Mouse (Mus musculus) bone marrow, adult 2 months (tissue): ENCODE measurements around the gene Phxr2.
A peak's percentile ranks its signal among the peaks of the same experiment; 100 is the strongest.

Source experiments
- CTCF ChIP-seq: fragments of 200-500 bp; IDR thresholded peaks from 2 replicates; pipeline ENCODE4 v1.5.1; 2011; ENCODE audit warnings: low read length, control low read depth; ENCODE audit not compliant: control insufficient read depth, insufficient read depth
- POLR2A ChIP-seq: fragments of 200-500 bp; IDR thresholded peaks from 2 replicates; pipeline ENCODE4 v1.6.1; 2011; ENCODE audit warnings: low read depth, mild to moderate bottlenecking, control low read depth, low read length, borderline replicate concordance; ENCODE audit not compliant: control insufficient read depth

DNA sequence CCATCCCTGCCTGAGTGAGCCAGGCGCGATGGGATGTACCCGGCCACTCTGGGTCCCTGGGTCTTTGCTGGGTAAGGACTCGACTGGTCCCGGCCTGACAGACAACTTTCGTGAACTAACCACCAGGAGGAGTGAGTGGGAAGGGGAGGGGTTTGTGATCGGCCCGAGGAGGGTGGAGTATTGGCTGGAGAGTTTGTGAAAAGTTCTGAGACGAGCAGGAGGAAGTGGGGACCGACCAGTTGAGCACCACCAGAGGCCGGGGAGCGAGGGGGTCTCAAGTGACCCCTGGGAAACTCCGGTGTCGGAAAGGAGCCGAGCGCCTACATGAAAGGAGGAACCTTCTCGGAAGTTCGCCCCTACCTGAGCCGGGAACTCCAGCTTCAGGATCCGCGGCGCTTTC is 18.2 kb downstream of the Phxr2 start, which contains the start of gene Galnt4:
- TF ChIP-seq POLR2A = peak; percentile 68; the same call in 1 of the 2 replicates
- peak; percentile 74 for TF ChIP-seq CTCF
